Mouse (Mus musculus) kidney, postnatal 14 days (tissue): ENCODE results near the gene Gadd45gip1.

Experiments used
- DNase-seq: peaks from one replicate; pipeline ENCODE4 v3.0.0; 2022; ENCODE audit warnings: mixed read lengths

Gadd45gip1 gene

GRCm38 (mm10) chr8:84831490-84831889, at the start of gene Gadd45gip1:
TSS of gene Gadd45gip1 (plus strand) at chr8:84831522.
- DNase-seq, result no peak

GRCm38 (mm10) chr8:84781686-84782505, 49.4 kb upstream of the Gadd45gip1 start:
- no peak for DNase-seq

- DNase-seq, result no peak
These were observed 48.6 kb upstream of the Gadd45gip1 start for GRCm38 (mm10) chr8:84782680-84783079.

GRCm38 (mm10) chr8:84783198-84783918, 48.0 kb upstream of the Gadd45gip1 start:
- no peak for DNase-seq

DNA sequence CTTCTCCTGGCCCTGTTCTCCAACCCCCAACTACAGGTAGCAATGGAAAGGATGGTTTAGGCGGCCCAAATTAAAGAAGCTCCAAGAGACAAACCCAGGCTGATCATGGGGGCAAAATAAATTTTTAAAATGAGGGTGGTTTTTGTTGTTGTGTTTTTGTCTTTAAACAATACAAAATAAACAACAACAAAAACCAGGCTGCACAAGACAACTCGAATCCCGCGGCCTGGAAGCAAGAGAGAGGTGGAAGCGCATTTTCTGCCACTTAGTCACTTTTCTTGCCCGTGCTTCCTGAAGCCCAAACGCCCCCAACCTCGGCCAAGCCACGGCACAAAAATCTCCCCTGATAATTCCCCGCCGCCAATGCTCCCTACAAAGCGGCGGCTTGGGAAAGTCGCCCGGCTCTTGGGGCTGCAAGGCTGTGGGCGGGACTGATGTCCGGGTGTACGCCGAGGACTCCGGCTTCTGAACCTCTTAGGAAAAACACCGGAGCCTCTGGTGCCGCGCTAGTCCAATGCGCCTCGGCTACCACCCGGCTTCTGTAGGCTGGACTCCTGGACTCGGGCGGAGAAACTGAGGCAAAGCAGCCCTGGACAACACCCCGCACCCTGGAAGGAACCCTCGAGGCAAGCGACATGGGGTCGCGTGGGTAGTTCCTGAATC, 47.3 kb upstream of the Gadd45gip1 start:
- peak; percentile 52 for DNase-seq

DNA sequence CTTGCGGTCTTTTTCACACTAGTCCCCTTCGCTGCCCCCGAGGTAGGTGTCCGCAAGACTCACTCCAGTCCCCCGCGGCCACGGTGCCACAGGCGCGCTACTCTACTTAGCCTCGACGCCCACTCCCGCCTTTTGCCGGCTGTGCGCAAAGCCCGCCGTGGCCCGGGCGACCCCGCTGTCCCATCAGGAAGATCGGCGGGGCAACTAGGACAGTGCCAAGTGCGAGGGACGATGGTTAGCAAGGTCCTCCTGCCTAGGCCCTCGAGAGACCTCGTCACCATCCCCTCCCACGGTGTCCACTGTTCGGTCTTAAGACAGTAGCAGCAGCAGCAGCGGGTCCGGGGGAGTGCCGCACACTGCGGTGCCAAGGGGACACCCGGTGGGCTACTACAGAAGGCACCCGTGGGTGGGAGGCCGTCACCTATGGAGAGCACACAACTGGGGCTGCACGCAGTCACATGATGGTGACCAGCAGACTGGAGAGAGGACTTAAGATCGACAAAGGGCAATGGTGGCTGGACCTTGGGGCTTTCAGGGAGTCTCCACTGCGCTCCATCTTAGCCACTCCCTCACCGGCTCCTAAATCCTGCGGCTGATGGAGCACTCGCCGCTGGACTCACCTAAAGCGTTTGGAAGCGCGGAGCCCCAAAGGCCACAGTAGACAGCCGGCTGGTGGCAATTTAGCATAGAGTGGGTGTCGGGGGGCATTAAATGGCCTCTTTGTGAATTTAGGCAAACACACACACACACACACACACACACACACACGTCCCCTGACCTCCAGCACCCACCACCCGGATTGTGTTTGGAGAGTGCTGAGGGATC, 46.4 kb upstream of the Gadd45gip1 start:
- DNase-seq, result no peak

GRCm38 (mm10) chr8:84785506-84785755, 45.9 kb upstream of the Gadd45gip1 start:
- DNase-seq, result no peak

DNA sequence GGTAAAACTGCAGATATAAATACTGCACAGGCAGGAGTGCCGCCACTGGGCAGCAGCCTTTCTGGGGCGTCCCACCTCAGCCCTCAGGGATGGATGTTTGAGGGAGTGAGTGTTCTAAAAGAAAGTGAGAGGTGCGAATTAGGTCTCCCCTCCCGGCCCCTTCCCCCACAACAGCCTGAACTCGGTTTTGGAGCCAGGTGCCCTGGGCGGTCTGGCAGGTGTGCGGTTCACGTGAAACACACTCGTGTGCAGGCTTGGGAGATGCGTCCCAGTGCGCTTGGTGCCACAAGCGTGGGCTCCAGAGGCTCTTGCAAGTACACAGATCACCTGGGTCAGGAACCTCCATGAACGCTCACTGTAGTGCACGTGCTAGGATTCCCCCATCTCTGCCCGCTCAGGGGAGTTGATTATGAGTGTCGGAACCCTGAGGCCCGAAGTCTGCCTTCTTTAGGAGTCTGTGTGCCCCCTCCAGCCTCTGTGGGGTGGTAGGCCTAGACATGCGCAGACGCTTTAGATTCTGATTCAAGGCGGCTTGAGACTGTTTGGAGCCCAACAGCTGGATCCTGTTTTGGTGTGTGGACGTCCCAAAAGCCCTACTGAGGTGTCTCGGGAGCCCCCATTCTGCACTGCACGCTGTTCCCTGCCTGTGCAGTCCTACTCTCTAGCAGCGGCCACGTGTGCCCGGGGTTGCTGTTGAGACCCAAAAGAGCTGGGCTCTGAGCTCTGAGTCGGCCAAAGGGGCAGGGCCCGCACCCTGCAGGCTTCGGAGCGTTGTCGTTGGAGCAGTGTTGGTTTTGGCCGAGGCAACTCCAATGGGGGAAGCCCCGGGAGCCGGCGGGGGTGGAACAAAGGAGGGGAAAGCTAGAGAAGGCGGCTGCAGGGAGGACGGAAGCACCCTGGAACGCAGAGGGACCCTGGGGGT, 45.3 kb upstream of the Gadd45gip1 start:
- peak; percentile 77 for DNase-seq

- no peak for DNase-seq
These were observed 44.4 kb upstream of the Gadd45gip1 start for GRCm38 (mm10) chr8:84786801-84787467.

GRCm38 (mm10) chr8:84787523-84788302, 43.6 kb upstream of the Gadd45gip1 start:
- no peak for DNase-seq

- DNase-seq, result peak; percentile 85
These were observed 42.4 kb upstream of the Gadd45gip1 start for GRCm38 (mm10) chr8:84788896-84789295.

- no peak for DNase-seq
These were observed 42.0 kb upstream of the Gadd45gip1 start for GRCm38 (mm10) chr8:84789345-84789744.

- no peak for DNase-seq
These were observed 41.4 kb upstream of the Gadd45gip1 start for GRCm38 (mm10) chr8:84789855-84790486.

DNA sequence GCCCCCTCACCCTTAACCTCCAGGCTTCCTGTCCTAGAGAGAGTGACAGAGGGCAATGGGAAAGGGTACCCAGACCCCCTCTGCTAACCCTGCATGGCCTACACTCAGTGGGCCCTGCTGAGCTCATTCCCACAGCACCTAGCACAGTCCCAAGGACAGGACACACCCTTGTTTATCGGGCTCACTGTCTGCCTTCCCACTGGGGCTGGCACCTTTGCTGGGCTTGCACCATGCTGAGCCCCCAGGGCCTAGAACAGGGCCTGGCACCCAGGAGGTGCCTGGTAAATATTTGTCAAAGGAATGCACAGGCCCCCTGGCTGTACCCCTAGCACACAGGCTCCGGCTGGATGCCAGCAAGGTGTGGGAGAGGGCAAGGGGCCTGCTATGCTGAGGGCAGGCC, 40.8 kb upstream of the Gadd45gip1 start:
- no peak for DNase-seq

- DNase-seq, result no peak
These were observed 38.8 kb upstream of the Gadd45gip1 start for GRCm38 (mm10) chr8:84792429-84792947.

DNA sequence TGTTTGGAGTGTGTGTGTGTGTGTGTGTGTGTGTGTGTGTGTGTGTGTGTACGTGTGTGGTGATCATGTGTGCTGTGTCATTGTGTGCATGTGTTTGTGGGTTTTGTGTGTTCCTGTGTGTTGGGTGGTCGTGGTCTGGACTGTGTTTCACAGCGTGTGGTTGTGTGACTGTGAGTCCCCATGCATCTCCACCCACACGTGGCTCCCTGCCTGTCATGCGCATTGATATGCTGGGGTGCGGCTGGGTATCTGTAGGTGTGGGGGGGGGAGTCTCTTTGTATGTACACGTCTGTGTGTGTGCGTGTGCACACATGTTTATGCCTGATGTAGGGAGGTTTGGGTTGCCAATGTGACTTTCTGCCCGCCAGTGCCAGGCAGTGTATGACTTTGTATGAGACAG, 38.2 kb upstream of the Gadd45gip1 start:
- no peak for DNase-seq

- DNase-seq, result no peak
These were observed 37.4 kb upstream of the Gadd45gip1 start for GRCm38 (mm10) chr8:84793791-84794485.

DNA sequence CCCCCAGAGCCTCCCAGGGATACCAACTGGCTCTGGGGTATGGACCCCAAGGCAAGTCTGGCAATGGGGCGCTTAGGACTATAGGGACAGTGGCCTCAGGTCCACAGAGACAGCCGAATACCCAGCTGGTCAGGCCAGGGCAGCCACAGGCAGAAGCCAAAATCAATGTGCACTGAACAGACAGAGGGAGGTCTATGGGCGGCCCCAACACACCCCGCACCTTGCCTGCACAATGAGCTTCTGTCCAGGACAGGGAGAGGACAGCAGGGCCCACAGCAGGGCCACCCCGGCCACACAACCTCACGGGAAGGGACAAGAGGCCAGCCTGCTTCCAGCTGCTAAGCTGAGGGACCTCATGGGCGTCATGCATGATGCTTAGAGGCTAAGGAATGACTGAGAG, 36.8 kb upstream of the Gadd45gip1 start:
- DNase-seq, result no peak

DNA sequence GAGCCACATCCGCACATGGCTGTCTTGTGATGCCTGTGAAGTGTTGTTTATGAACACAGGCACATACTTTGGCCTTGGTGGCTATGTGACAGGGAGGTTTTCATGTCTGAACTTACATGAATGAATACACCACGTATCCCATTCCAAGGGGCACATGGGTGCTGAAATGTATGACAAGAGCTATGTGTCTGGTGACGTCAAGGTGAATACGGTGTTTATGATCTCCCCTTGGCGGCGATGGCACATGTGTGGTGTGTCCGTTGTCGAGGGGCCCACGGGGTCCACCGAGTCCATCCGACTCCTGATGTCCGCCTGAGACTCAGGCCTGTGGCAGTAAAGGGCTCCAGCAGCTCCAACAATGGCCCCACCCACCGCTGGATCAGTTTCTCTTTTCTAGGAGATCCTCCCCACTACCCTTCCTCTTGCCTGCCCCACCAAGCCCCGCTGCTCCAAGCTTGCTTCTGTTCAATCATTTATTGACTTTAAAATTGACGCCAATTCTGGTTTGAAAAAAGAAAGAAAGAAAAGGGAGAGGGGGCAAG, 34.0 kb upstream of the Gadd45gip1 start:
- no peak for DNase-seq
